Mouse (Mus musculus) MEL (cell line): Measurements from ENCODE around the gene Drp2. TPM values are rescaled to one million over a fixed set of nuclear protein-coding genes. Genes with fewer than 3 reads are reported as not detected.
A peak's percentile ranks its signal among the peaks of the same experiment; 100 is the strongest.

Source experiments
- DNase-seq: peaks from one replicate; pipeline ENCODE4 v3.0.0; 2011; ENCODE audit warnings: low read depth, low spot score
- H3K27ac ChIP-seq: 2 replicates; pipeline ENCODE4 v1.5.1; 2012; ENCODE audit warnings: low read depth, mild to moderate bottlenecking, control low read depth, low read length, moderate library complexity; ENCODE audit not compliant: control insufficient read depth
- H3K27me3 ChIP-seq, 2 experiments: fragments of 150-350 bp in 1 of 2; sonication (generic) in 1 of 2; 2 replicates each; pipeline ENCODE4 v1.6.1; 2012; ENCODE audit warnings: low read length in 2 of 2, mild to moderate bottlenecking in 2 of 2, improper control_type of control experiment in 1 of 2, moderate library complexity in 1 of 2; ENCODE audit not compliant: insufficient read depth in 2 of 2, control insufficient read depth in 1 of 2
- H3K36me3 ChIP-seq, 2 experiments: 2 replicates each; pipeline ENCODE4 v1.6.1; 2012 to 2014; ENCODE audit warnings: low read length in 2 of 2, improper control_type of control experiment in 1 of 2, inconsistent platforms in 1 of 2, mild to moderate bottlenecking in 1 of 2; ENCODE audit not compliant: insufficient read depth in 2 of 2, control insufficient read depth in 1 of 2
- H3K4me1 ChIP-seq, 2 experiments: fragments of 150-350 bp in 1 of 2; sonication (generic) in 1 of 2; 2 replicates each; pipeline ENCODE4 v1.6.1; 2012; ENCODE audit warnings: low read length in 2 of 2, improper control_type of control experiment in 1 of 2, mild to moderate bottlenecking in 1 of 2; ENCODE audit not compliant: insufficient read depth in 2 of 2, control insufficient read depth in 1 of 2
- H3K4me3 ChIP-seq, 2 experiments: fragments of 150-350 bp in 1 of 2; sonication (generic) in 1 of 2; 2 replicates each; pipeline ENCODE4 v1.5.1; 2012; ENCODE audit warnings: low read depth in 2 of 2, low read length in 2 of 2, mild to moderate bottlenecking in 2 of 2, moderate library complexity in 2 of 2, control low read depth in 1 of 2, improper control_type of control experiment in 1 of 2; ENCODE audit not compliant: control insufficient read depth in 1 of 2, insufficient read depth in 1 of 2
- H3K79me2 ChIP-seq: 2 replicates; pipeline ENCODE4 v1.6.1; 2012; ENCODE audit warnings: mild to moderate bottlenecking, low read length, moderate library complexity; ENCODE audit not compliant: control insufficient read depth, poor library complexity, insufficient read depth
- H3K9ac ChIP-seq: 2 replicates; pipeline ENCODE4 v1.6.1; 2012; ENCODE audit warnings: low read depth, mild to moderate bottlenecking, control low read depth, low read length, moderate library complexity; ENCODE audit not compliant: control insufficient read depth, poor library complexity, severe bottlenecking
- H3K9me3 ChIP-seq: fragments of 150-350 bp; sonication (generic); replicated peaks from 2 replicates; pipeline ENCODE4 v1.6.1; 2012; ENCODE audit warnings: mild to moderate bottlenecking, low read length, improper control_type of control experiment, moderate library complexity; ENCODE audit not compliant: insufficient read depth
- ELF1 ChIP-seq: IDR thresholded peaks from 2 replicates; pipeline ENCODE4 v1.6.1; 2014; ENCODE audit warnings: low read depth, mild to moderate bottlenecking, inconsistent platforms, low read length, improper control_type of control experiment, moderate library complexity
- ETS1 ChIP-seq: IDR thresholded peaks from 2 replicates; pipeline ENCODE4 v1.6.1; 2012; ENCODE audit warnings: low read depth, mild to moderate bottlenecking, inconsistent platforms, low read length, improper control_type of control experiment, moderate library complexity
- JUND ChIP-seq: IDR thresholded peaks from 2 replicates; pipeline ENCODE4 v1.6.1; 2011; ENCODE audit warnings: low read depth, mild to moderate bottlenecking, improper control_type of control experiment, low read length
- MYB ChIP-seq: IDR thresholded peaks from 2 replicates; pipeline ENCODE4 v1.6.1; 2011; ENCODE audit warnings: mild to moderate bottlenecking, low read depth, low read length, improper control_type of control experiment
- NELFE ChIP-seq: IDR thresholded peaks from 2 replicates; pipeline ENCODE4 v1.6.1; 2011; ENCODE audit warnings: low read depth, low read length, improper control_type of control experiment
- POLR2A ChIP-seq, 2 experiments: IDR thresholded peaks; 2 replicates each; pipeline ENCODE4 v1.6.1; 2011 to 2012; ENCODE audit warnings: low read length in 2 of 2, mild to moderate bottlenecking in 2 of 2, control low read depth in 1 of 2, improper control_type of control experiment in 1 of 2, low read depth in 1 of 2, moderate library complexity in 1 of 2; ENCODE audit not compliant: control insufficient read depth in 1 of 2, insufficient read depth in 1 of 2, poor library complexity in 1 of 2
- POLR2AphosphoS5 ChIP-seq: IDR thresholded peaks from 2 replicates; pipeline ENCODE4 v1.6.1; 2012; ENCODE audit warnings: low read depth, borderline replicate concordance, mild to moderate bottlenecking, inconsistent platforms, low read length, moderate library complexity, mixed read lengths
- RAD21 ChIP-seq: IDR thresholded peaks from 2 replicates; pipeline ENCODE4 v1.6.1; 2011; ENCODE audit warnings: mild to moderate bottlenecking, low read depth, low read length, improper control_type of control experiment
- SMC3 ChIP-seq: IDR thresholded peaks from 2 replicates; pipeline ENCODE4 v1.6.1; 2011; ENCODE audit warnings: low read depth, low read length, improper control_type of control experiment
- ZC3H11A ChIP-seq: IDR thresholded peaks from 2 replicates; pipeline ENCODE4 v1.6.1; 2012; ENCODE audit warnings: low read depth, mild to moderate bottlenecking, inconsistent platforms, low read length, improper control_type of control experiment
- ZKSCAN1 ChIP-seq: IDR thresholded peaks from 2 replicates; pipeline ENCODE4 v1.6.1; 2012; ENCODE audit warnings: low read depth, mild to moderate bottlenecking, inconsistent platforms, low read length, improper control_type of control experiment, moderate library complexity
- polyA plus RNA-seq, 2 experiments: library from polyadenylated mRNA; stranded (reverse) in 1 of 2; unstranded in 1 of 2; fragments of >175 nt in 1 of 2; fragments of >200 nt in 1 of 2; gene quantifications; 2 replicates each; pipeline versions ENCODE4 v1.2.1 to v1.2.4; 2012; ENCODE audit warnings: low replicate concordance in 2 of 2, low read depth in 1 of 2; ENCODE audit not compliant: insufficient read length in 2 of 2, insufficient read depth in 1 of 2, missing spikeins in 1 of 2
- total RNA-seq: library from RNA; depleted of rRNA; stranded (reverse); fragments of 300-350 nt; gene quantifications from 2 replicates; pipeline ENCODE4 v1.2.3, GENCODE M21; 2012

Gene Drp2
- total and polyA plus RNA-seq, 3 experiments, result 0.39 to 1.6 TPM; not detected in 1

GRCm38 (mm10) chrX:134426819-134427218, 22.5 kb downstream of the Drp2 start:
- H3K9me3 ChIP-seq, result no peaks in the 10 kb centered on the region
- H3K79me2 ChIP-seq, result no peaks in the 10 kb centered on the region
- H3K9ac ChIP-seq, result no peak overlapping the region
- H3K36me3 ChIP-seq, result no peaks in the 10 kb centered on the region
- H3K4me1 ChIP-seq, result peaks cover 0 to 7% of the 10 kb centered on the region in 2 experiments; a peak in 2 of 4 replicates
- H3K4me3 ChIP-seq, result no peak overlapping the region
- no peak overlapping the region for H3K27ac ChIP-seq
- DNase-seq, result no peak
- TF ChIP-seq ELF1 (no peak), POLR2A (IDR thresholded peaks at IDR 0.05; ENCODE audit: control insufficient read depth in 1 of 2, insufficient read depth in 1 of 2, low read depth in 1 of 2, low read length in 2 of 2, poor library complexity in 1 of 2) (no peak), NELFE (no peak), MYB (no peak), JUND (no peak), ETS1 (no peak)
- TF ChIP-seq, all 39 proteins: peak for 0
- no peaks in the 10 kb centered on the region for H3K27me3 ChIP-seq

GRCm38 (mm10) chrX:134427307-134427706, 23.0 kb downstream of the Drp2 start:
- Histone ChIP-seq H3K4me3 (no peak overlapping the region), H3K27ac (no peak overlapping the region), H3K79me2 (no peaks in the 10 kb centered on the region), H3K9ac (no peak overlapping the region), H3K9me3 (no peaks in the 10 kb centered on the region), H3K4me1 (peaks cover 0 to 7% of the 10 kb centered on the region in 2 experiments; a peak in 2 of 4 replicates), H3K36me3 (no peaks in the 10 kb centered on the region), H3K27me3 (no peaks in the 10 kb centered on the region)
- no peak for TF ChIP-seq ZC3H11A
- peak; percentile 26 for TF ChIP-seq SMC3
- TF ChIP-seq RAD21, result 0 out of 2 replicates have a peak, but pooled peaks have one; percentile 0
- no peak for DNase-seq

- no peak overlapping the region for H3K27ac ChIP-seq
- no peaks in the 10 kb centered on the region for H3K36me3 ChIP-seq
- H3K79me2 ChIP-seq, result no peaks in the 10 kb centered on the region
- no peak overlapping the region for H3K9ac ChIP-seq
- peaks cover 2 to 7% of the 10 kb centered on the region in 2 experiments for H3K27me3 ChIP-seq
- no peaks in the 10 kb centered on the region for H3K9me3 ChIP-seq
- no peak for DNase-seq
- no peak for TF ChIP-seq ZKSCAN1
- TF ChIP-seq ZC3H11A, result no peak
- no peak for TF ChIP-seq POLR2AphosphoS5
- TF ChIP-seq, all 39 proteins: peak for 0
- no peak overlapping the region for H3K4me3 ChIP-seq
- H3K4me1 ChIP-seq, result no peaks in the 10 kb centered on the region
Measured at GRCm38 (mm10) chrX:134474988-134475710, 70.8 kb downstream of the Drp2 start.
